Mouse (Mus musculus) myocyte (in vitro differentiated cells): ENCODE results near the gene Hivep2. TPM values are rescaled to one million over a fixed set of nuclear protein-coding genes. Genes with fewer than 3 reads are reported as not detected.

Experiments used
- H3K27me3 ChIP-seq: one replicate; pipeline ENCODE4 v1.6.1; 2011; ENCODE audit not compliant: control insufficient read depth, insufficient read depth, insufficient read length
- H3K36me3 ChIP-seq: one replicate; pipeline ENCODE4 v1.6.1; 2011; ENCODE audit not compliant: control insufficient read depth, insufficient read depth
- H3K4me2 ChIP-seq: one replicate; pipeline ENCODE4 v1.6.1; 2011; ENCODE audit warnings: low read depth, control low read depth
- H3K4me3 ChIP-seq: one replicate; pipeline ENCODE4 v1.5.1; 2011; ENCODE audit warnings: mild to moderate bottlenecking, control low read depth, moderate library complexity
- H3K79me2 ChIP-seq: one replicate; pipeline ENCODE4 v1.6.1; 2011; ENCODE audit not compliant: control insufficient read depth, insufficient read depth
- H3ac ChIP-seq: one replicate; pipeline ENCODE4 v1.6.1; 2011; ENCODE audit not compliant: control insufficient read depth, insufficient read length
- CEBPB ChIP-seq: IDR thresholded peaks from 2 replicates; pipeline ENCODE4 v1.6.1; 2011; ENCODE audit warnings: mild to moderate bottlenecking, moderate library complexity; ENCODE audit not compliant: poor library complexity, insufficient read depth, severe bottlenecking
- E2F4 ChIP-seq: IDR thresholded peaks from one replicate; pipeline ENCODE4 v1.6.1; 2011; ENCODE audit warnings: mild to moderate bottlenecking, control low read depth, moderate library complexity; ENCODE audit not compliant: insufficient read depth
- MAX ChIP-seq: IDR thresholded peaks from one replicate; pipeline ENCODE4 v1.6.1; 2011; ENCODE audit warnings: low read depth, mild to moderate bottlenecking, control low read depth
- MYOD1 ChIP-seq, 3 experiments: IDR thresholded peaks; one replicate each; pipeline ENCODE4 v1.6.1; 2011; ENCODE audit warnings: control low read depth in 2 of 3, low read depth in 2 of 3, mild to moderate bottlenecking in 2 of 3, moderate library complexity in 1 of 3; ENCODE audit not compliant: insufficient read length in 2 of 3, control insufficient read depth in 1 of 3
- MYOG ChIP-seq, 3 experiments: IDR thresholded peaks; one replicate each; pipeline ENCODE4 v1.6.1; 2011; ENCODE audit warnings: control low read depth in 2 of 3, low read depth in 2 of 3, mild to moderate bottlenecking in 2 of 3; ENCODE audit not compliant: insufficient read length in 2 of 3, control insufficient read depth in 1 of 3, insufficient read depth in 1 of 3
- POLR2A ChIP-seq: IDR thresholded peaks from one replicate; pipeline ENCODE4 v1.6.1; 2011; ENCODE audit warnings: low read depth, mild to moderate bottlenecking, control low read depth, moderate library complexity; ENCODE audit not compliant: insufficient read length
- POLR2AphosphoS2 ChIP-seq: IDR thresholded peaks from one replicate; pipeline ENCODE4 v1.6.1; 2011; ENCODE audit warnings: low read depth, control low read depth; ENCODE audit not compliant: insufficient read length
- REST ChIP-seq: IDR thresholded peaks from one replicate; pipeline ENCODE4 v1.6.1; 2011; ENCODE audit warnings: mild to moderate bottlenecking, control low read depth, moderate library complexity; ENCODE audit not compliant: insufficient read depth, insufficient read length
- SRF ChIP-seq: IDR thresholded peaks from one replicate; pipeline ENCODE4 v1.6.1; 2011; ENCODE audit warnings: low read depth; ENCODE audit not compliant: control insufficient read depth, insufficient read length
- TCF12 ChIP-seq: IDR thresholded peaks from one replicate; pipeline ENCODE4 v1.6.1; 2011; ENCODE audit warnings: mild to moderate bottlenecking, control low read depth; ENCODE audit not compliant: poor library complexity, insufficient read depth, severe bottlenecking
- TCF3 ChIP-seq: IDR thresholded peaks from one replicate; pipeline ENCODE4 v1.6.1; 2011; ENCODE audit warnings: low read depth, control low read depth; ENCODE audit not compliant: insufficient read length
- USF1 ChIP-seq: IDR thresholded peaks from one replicate; pipeline ENCODE4 v1.6.1; 2011; ENCODE audit warnings: low read depth, mild to moderate bottlenecking, control low read depth, moderate library complexity
- polyA plus RNA-seq: library from polyadenylated mRNA; unstranded; fragments of >200 nt; fragmentation: generic; extraction: Trizol; gene quantifications from one replicate; pipeline ENCODE4 v1.2.1, GENCODE M21; 2012; ENCODE audit warnings: missing spikeins

Gene Hivep2
- polyA plus RNA-seq, 1 experiment, result 9.6 TPM

DNA sequence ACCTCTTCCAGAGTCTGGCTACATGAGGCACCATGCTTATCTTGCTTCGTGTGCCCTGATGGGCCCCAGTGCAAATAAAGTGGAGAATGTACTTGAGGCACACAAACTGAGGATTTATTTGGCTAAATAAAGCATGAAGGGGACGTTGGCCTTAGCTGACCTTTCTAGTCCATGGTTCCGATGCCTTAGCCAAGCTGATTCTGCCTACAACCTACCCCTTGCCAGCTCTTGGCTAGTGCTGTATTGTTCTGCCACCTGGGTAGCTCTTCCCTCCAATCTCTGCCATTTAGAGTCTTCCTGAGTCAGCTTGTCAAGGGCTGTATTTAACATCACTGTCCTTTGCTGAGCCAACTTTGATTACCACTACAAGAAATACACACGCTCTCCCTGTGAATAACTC, 133.3 kb downstream of the Hivep2 start:
- Histone ChIP-seq H3K27me3 (no peaks in the 10 kb centered on the region), H3K79me2 (peaks cover 4% of the 10 kb centered on the region), H3K4me3 (no peak overlapping the region), H3K36me3 (no peaks in the 10 kb centered on the region), H3ac (no peak overlapping the region), H3K4me2 (no peak overlapping the region)
- TF ChIP-seq CEBPB, result no peak
- no peak for TF ChIP-seq TCF12
- TF ChIP-seq POLR2A, result no peak
- no peak for TF ChIP-seq E2F4
- no peak for TF ChIP-seq MAX

DNA sequence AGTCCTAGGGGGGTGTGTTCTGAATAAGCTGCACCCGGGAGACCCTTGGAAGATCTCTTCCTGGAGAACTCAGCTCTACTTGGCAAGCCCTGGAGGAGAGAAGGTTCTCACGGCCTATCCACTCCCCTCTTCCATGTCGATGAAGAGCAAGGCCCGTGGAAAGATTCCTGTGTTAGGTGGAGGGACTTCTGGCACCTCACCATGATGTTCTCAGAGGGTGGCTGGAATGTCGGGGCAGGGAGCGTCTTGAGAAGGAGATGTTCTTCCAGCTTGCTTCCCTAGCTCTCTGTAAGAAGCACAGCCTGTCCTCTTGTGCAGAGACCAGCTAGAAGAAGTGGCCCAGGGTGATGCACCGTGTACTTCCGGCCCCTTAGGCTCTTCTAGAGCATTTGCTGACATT, 134.2 kb downstream of the Hivep2 start:
- TF ChIP-seq POLR2A (no peak), MYOG (IDR thresholded peaks at IDR 0.05; ENCODE audit: control insufficient read depth in 1 of 3, insufficient read depth in 1 of 3, insufficient read length in 2 of 3, low read depth in 2 of 3) (no peak), E2F4 (no peak), USF1 (no peak), TCF12 (no peak), CEBPB (no peak), MYOD1 (IDR thresholded peaks at IDR 0.05; ENCODE audit: control insufficient read depth in 1 of 3, insufficient read length in 2 of 3, low read depth in 2 of 3) (no peak), TCF3 (no peak), MAX (no peak), POLR2AphosphoS2 (no peak), SRF (no peak), REST (no peak)
- no peaks in the 10 kb centered on the region for H3K27me3 ChIP-seq

DNA sequence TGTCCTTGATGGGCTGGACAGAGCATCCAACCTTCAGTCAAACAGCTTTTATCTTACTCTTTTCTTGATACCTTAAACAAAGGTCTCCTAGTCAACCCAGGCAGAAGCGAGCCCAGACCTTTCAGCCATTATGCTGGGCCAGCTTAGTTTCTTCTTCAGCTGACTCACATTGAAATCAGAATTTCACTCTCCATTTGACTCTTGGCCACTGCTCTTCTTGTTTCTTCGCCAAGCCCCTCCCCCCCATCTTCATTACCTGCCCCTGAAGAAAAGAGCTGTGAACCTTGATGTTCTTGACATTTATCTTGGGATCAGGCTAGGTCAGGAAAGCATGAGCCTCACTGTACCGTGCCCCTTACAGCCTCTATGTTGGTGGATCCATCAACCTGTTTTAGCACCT, 135.0 kb downstream of the Hivep2 start:
- Histone ChIP-seq H3K27me3 (no peaks in the 10 kb centered on the region), H3K79me2 (no peaks in the 10 kb centered on the region), H3K36me3 (no peaks in the 10 kb centered on the region), H3K4me3 (no peak overlapping the region), H3K4me2 (no peak overlapping the region), H3ac (no peak overlapping the region)
- TF ChIP-seq POLR2A, result no peak
- no peak for TF ChIP-seq POLR2AphosphoS2
- TF ChIP-seq USF1, result no peak

More for the DNA sequence above, 134.2 kb downstream of the Hivep2 start:
- no peak overlapping the region for H3ac ChIP-seq
- H3K79me2 ChIP-seq, result peaks cover 4% of the 10 kb centered on the region
- no peak overlapping the region for H3K4me3 ChIP-seq
- H3K4me2 ChIP-seq, result no peak overlapping the region
- H3K36me3 ChIP-seq, result no peaks in the 10 kb centered on the region

DNA sequence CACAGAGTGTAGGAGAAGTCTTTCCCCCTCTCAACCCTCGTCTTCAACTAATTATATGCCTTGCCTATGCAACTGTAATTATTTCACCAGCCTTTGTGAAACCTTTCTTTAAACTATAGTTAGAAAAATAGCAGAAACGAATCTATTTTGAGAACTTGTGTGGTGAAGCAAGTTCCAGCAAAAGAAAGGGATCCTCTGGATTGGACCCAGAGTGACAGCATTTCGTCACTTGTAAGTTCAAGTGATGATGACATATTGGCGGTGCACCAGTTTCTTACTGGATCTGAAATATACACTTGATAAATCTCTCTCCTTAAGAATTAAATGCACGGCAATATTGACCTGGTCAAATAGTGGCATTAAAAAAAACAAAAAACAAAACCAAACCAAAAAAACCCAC, 136.1 kb downstream of the Hivep2 start:
- Histone ChIP-seq H3K36me3 (no peaks in the 10 kb centered on the region), H3K4me2 (no peak overlapping the region), H3K4me3 (no peak overlapping the region), H3K27me3 (no peaks in the 10 kb centered on the region), H3ac (no peak overlapping the region), H3K79me2 (no peaks in the 10 kb centered on the region)
- TF ChIP-seq MYOD1 (IDR thresholded peaks at IDR 0.05; ENCODE audit: control insufficient read depth in 1 of 3, insufficient read length in 2 of 3, low read depth in 2 of 3), result no peak
- TF ChIP-seq POLR2AphosphoS2, result no peak
- no peak for TF ChIP-seq E2F4
- no peak for TF ChIP-seq MYOG (IDR thresholded peaks at IDR 0.05; ENCODE audit: control insufficient read depth in 1 of 3, insufficient read depth in 1 of 3, insufficient read length in 2 of 3, low read depth in 2 of 3)
- TF ChIP-seq REST, result no peak
- TF ChIP-seq SRF, result no peak
- TF ChIP-seq USF1, result no peak
- TF ChIP-seq MAX, result no peak
- TF ChIP-seq TCF3, result no peak
- TF ChIP-seq POLR2A, result no peak
- TF ChIP-seq TCF12, result no peak
- no peak for TF ChIP-seq CEBPB

DNA sequence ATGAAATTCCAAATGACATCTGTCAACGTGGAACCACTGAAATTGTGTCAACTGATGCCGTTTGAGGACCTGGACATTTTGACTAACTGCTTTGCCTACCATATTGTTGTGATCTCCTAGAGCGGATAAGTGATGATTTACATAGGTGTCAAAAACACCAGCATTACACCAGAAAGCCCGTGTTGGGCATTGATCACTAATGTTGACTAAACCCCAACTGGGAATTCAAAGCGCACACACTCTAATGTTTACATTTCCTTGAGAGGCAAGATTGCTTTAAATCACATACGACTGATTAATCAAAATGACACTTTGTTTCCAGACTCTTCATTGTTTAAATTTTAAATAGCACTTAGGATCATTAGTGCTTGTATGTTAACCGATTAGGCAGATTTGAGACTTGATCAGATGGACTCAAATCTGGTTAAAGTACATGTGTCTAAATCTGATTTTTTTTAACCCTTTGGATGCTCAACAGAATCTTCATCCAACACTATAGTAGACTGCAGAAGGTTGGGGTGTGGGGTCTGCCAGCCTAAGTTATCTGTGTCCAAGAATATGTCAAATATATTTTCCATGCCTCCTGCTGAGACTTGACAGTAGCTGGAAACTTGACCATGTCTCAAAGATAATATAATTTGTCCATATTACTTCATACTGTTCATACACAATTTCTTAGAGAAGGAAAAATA, 142.3 kb downstream of the Hivep2 start:
- H3ac ChIP-seq, result no peak overlapping the region
- peaks cover 9% of the 10 kb centered on the region for H3K36me3 ChIP-seq
- no peaks in the 10 kb centered on the region for H3K27me3 ChIP-seq
- no peaks in the 10 kb centered on the region for H3K79me2 ChIP-seq
- TF ChIP-seq MYOD1 (IDR thresholded peaks at IDR 0.05; ENCODE audit: control insufficient read depth in 1 of 3, insufficient read length in 2 of 3, low read depth in 2 of 3), result no peak
- H3K4me2 ChIP-seq, result no peak overlapping the region
- no peak overlapping the region for H3K4me3 ChIP-seq

DNA sequence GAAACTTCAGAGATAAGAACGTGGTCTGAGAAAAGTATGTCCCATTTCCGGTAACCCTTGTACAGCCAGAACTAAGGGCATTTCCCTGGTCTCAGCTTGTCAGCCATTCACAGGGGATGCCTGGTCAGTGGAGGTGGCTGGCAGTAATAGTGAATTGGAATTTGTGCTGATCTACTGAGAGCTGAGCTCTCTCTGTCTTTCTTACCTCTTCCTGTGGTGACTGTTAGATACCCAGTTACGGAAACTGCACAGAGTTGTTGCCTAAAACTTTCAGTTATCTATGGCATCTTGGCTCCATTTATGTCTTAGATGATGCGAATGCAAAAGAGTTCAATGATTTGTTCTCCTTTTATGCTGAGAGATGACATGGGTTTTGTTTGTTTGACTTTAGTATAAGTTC, 150.0 kb downstream of the Hivep2 start:
- TF ChIP-seq TCF12, result no peak
- no peak for TF ChIP-seq MYOG (IDR thresholded peaks at IDR 0.05; ENCODE audit: control insufficient read depth in 1 of 3, insufficient read depth in 1 of 3, insufficient read length in 2 of 3, low read depth in 2 of 3)
- TF ChIP-seq TCF3, result no peak
- no peak for TF ChIP-seq REST
- no peak for TF ChIP-seq POLR2AphosphoS2
- TF ChIP-seq E2F4, result no peak
- no peak for TF ChIP-seq MYOD1 (IDR thresholded peaks at IDR 0.05; ENCODE audit: control insufficient read depth in 1 of 3, insufficient read length in 2 of 3, low read depth in 2 of 3)
- no peak for TF ChIP-seq USF1
- no peak overlapping the region for H3K4me3 ChIP-seq
- H3K36me3 ChIP-seq, result peaks cover 4% of the 10 kb centered on the region
- no peak overlapping the region for H3ac ChIP-seq
- H3K27me3 ChIP-seq, result no peaks in the 10 kb centered on the region
- H3K79me2 ChIP-seq, result no peaks in the 10 kb centered on the region
- no peak overlapping the region for H3K4me2 ChIP-seq
